ENCODE assay signal across 22 mouse cellular contexts in the genomic region with DNA sequence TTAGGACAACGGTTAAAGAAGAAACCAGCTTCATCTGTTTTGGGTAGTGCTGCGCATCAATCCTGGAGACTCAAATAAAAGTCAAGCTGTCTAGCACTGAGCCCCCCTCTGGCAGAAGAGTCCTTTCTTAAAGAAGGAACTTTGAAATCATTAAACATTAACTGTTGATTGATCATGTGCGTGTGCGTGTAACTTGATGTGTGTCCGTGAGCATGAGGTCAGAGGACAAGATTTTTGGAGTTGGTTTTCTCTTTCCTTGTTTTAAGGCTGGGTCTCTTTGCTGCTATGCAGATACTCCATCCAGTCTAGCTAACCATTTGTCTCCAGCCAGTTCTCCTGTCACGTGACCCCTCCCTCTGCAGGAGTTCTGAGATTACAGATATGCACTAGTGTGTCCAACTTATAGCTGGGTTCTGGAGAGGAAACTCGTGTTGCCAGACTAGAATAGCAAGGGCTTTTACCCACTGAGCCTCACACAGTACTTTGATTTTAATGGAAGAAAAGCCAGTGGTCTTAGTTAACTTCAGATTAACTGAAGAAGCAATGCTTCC.
A peak's percentile ranks its signal among the peaks of the same experiment; 100 is the strongest.
DNase-seq lines count a peak whose midpoint lies in the region; ATAC-seq and TF ChIP-seq lines count a peak whose summit lies in the region.
"Had no signal": no experiment of that assay in that cellular context is flagged by ENCODE, and none has a peak within 500 bp of the region (broad histone marks: within the 10 kb centered on the region; RNA-seq: fewer than 3 reads in every experiment).

No protein-coding gene starts in this region.

- H3K79me2 ChIP-seq in C2C12 (ENCODE audit: control insufficient read depth, insufficient read depth), result no peaks in the 10 kb centered on the region

- H3K79me3 ChIP-seq in C2C12 (ENCODE audit: low read depth), result no peaks in the 10 kb centered on the region

- peak; percentile 20 for DNase-seq in kidney, adult 18-20 months
- no peak for DNase-seq in kidney, adult 8-10 months
- no peak for DNase-seq in kidney, postnatal 36 days
- DNase-seq in induced T-regulatory cell, adult 2 months (ENCODE audit: low read depth), result peak; percentile 17
- DNase-seq in forebrain, embryonic 10.5 days (ENCODE audit: extremely low spot score, low spot score), result no peak
- DNase-seq in frontal cortex, postnatal 10 days (ENCODE audit: low spot score in 2 of 2), result no peak
- DNase-seq: adrenal gland, adult 2 months; adrenal gland, postnatal 25 days; cerebellum, adult 18-20 months; cerebellum, adult 9-11 months; cerebellum, postnatal 36 days; gastrocnemius, postnatal 10 days; heart, adult 2 months had no signal

- H3K36me3 ChIP-seq in kidney, embryonic 16.5 days (ENCODE audit: insufficient read depth, low read length), result no peaks in the 10 kb centered on the region
- no peaks in the 10 kb centered on the region for H3K36me3 ChIP-seq in C2C12 (ENCODE audit: control insufficient read depth, insufficient read depth)
- H3K36me3 ChIP-seq in forebrain, embryonic 10.5 days (replicated peaks), result no peaks in the 10 kb centered on the region
- H3K36me3 ChIP-seq: embryonic facial prominence, embryonic 13.5 days; heart, embryonic 15.5 days; hindbrain, embryonic 10.5 days had no signal

- no peak overlapping the region for H3K4me3 ChIP-seq in kidney, embryonic 16.5 days (ENCODE audit: low read length)
- H3K4me3 ChIP-seq in C2C12 (ENCODE audit: insufficient read depth, poor library complexity, severe bottlenecking), result no peak overlapping the region
- H3K4me3 ChIP-seq in forebrain, embryonic 10.5 days, result no peak overlapping the region
- H3K4me3 ChIP-seq: embryonic facial prominence, embryonic 13.5 days; heart, adult 2 months; heart, embryonic 15.5 days; hindbrain, embryonic 10.5 days had no signal

- no peaks in the 10 kb centered on the region for H3K27me3 ChIP-seq in kidney, embryonic 16.5 days (ENCODE audit: insufficient read depth, low read length)
- no peaks in the 10 kb centered on the region for H3K27me3 ChIP-seq in C2C12 (ENCODE audit: control insufficient read depth, insufficient read depth, insufficient read length)
- H3K27me3 ChIP-seq in forebrain, embryonic 10.5 days (ENCODE audit: poor library complexity, severe bottlenecking), result no peaks in the 10 kb centered on the region
- H3K27me3 ChIP-seq: CH12.LX; embryonic facial prominence, embryonic 13.5 days; heart, embryonic 15.5 days had no signal

- 65% methylated on average over 7 of the region's 7 CpGs for WGBS in kidney, embryonic 16.5 days
- 90% methylated on average over 7 of the region's 7 CpGs for WGBS in forebrain, embryonic 10.5 days

- H3K27ac ChIP-seq in kidney, embryonic 16.5 days (ENCODE audit: low read length), result peak overlapping the region; percentile 92; the same call in 1 of the 2 replicates
- H3K27ac ChIP-seq in forebrain, embryonic 10.5 days, result no peak overlapping the region
- H3K27ac ChIP-seq: embryonic facial prominence, embryonic 13.5 days; heart, adult 2 months; heart, embryonic 15.5 days; hindbrain, embryonic 10.5 days; hindbrain, embryonic 14.5 days had no signal

- no peak overlapping the region for H3K4me2 ChIP-seq in kidney, embryonic 16.5 days (replicated peaks; ENCODE audit: low read depth, low read length)
- H3K4me2 ChIP-seq: embryonic facial prominence, embryonic 13.5 days; heart, embryonic 11.5 days; heart, embryonic 15.5 days; hindbrain, embryonic 14.5 days had no signal

- peaks cover 15% of the 10 kb centered on the region for H3K4me1 ChIP-seq in kidney, embryonic 16.5 days (ENCODE audit: insufficient read depth, low read length)
- H3K4me1 ChIP-seq in forebrain, embryonic 10.5 days, result no peaks in the 10 kb centered on the region
- H3K4me1 ChIP-seq: embryonic facial prominence, embryonic 13.5 days; heart, embryonic 15.5 days; hindbrain, embryonic 10.5 days had no signal

- no peaks in the 10 kb centered on the region for H3K9me3 ChIP-seq in kidney, embryonic 16.5 days (ENCODE audit: low read length)
- H3K9me3 ChIP-seq in forebrain, embryonic 10.5 days, result no peaks in the 10 kb centered on the region
- H3K9me3 ChIP-seq: embryonic facial prominence, embryonic 13.5 days; heart, embryonic 15.5 days; hindbrain, embryonic 10.5 days had no signal

- H3ac ChIP-seq in C2C12 (ENCODE audit: control insufficient read depth, insufficient read length, low read depth), result no peak overlapping the region

- H3K9ac ChIP-seq in kidney, embryonic 16.5 days (replicated peaks; ENCODE audit: low read length), result no peak overlapping the region
- H3K9ac ChIP-seq: embryonic facial prominence, embryonic 13.5 days; heart, embryonic 15.5 days; hindbrain, embryonic 14.5 days had no signal

- TF ChIP-seq CTCF in C2C12 (IDR thresholded peaks at IDR 0.05; ENCODE audit: control insufficient read depth, insufficient read depth, insufficient read length), result no peak

- 0 out of 2 replicates have a peak, but pooled peaks have one; percentile 13 for ATAC-seq in kidney, embryonic 16.5 days (ENCODE audit: low FRiP score, low TSS enrichment)
- ATAC-seq: forebrain, embryonic 14.5 days had no signal

TF ChIP-seq in C2C12, 6 proteins besides CTCF, POLR2A, EP300 and RAD21:
- TF ChIP-seq MAX (IDR thresholded peaks at IDR 0.05) (no peak), USF1 (IDR thresholded peaks at IDR 0.05; ENCODE audit: low read depth) (peak; percentile 62)
TF ChIP-seq in C2C12: peak in this region for 1.

Comparison
In these comparisons a context has a peak if more than half of its experiments do, and no peak if none do; other contexts are left out.
1. DNase-seq: peak in kidney, adult 18-20 months (single experiment) and induced T-regulatory cell, adult 2 months (single experiment); none in kidney, adult 8-10 months (0 of 2), kidney, postnatal 36 days (0 of 2), forebrain, embryonic 10.5 days (single experiment) and frontal cortex, postnatal 10 days (0 of 2).